In genomic region chr13:43173262-43173661, GRCm38 (mm10) we compare ENCODE assay signal across 8 mouse cellular contexts. TPM values are rescaled to one million over a fixed set of nuclear protein-coding genes. Genes with fewer than 3 reads are reported as not detected.
A peak's percentile ranks its signal among the peaks of the same experiment; 100 is the strongest.
DNase-seq lines count a peak whose midpoint lies in the region; ATAC-seq and TF ChIP-seq lines count a peak whose summit lies in the region.

No protein-coding gene starts in this region.

- H3K27me3 ChIP-seq in liver, embryonic 14.5 days (ENCODE audit: control insufficient read depth, insufficient read depth, low read length) = no peaks in the 10 kb centered on the region

- no peak overlapping the region for H3K4me3 ChIP-seq in liver, embryonic 14.5 days (ENCODE audit: insufficient read depth in 1 of 2, low read depth in 2 of 2, low read length in 2 of 2)

- H3K9ac ChIP-seq in liver, embryonic 14.5 days (replicated peaks) = no peak overlapping the region

- peaks cover 5 to 9% of the 10 kb centered on the region in 2 experiments for H3K4me1 ChIP-seq in liver, embryonic 14.5 days (replicated peaks; ENCODE audit: control insufficient read depth in 2 of 2, insufficient read depth in 2 of 2, low read length in 1 of 2)

- no peak for ATAC-seq in liver, embryonic 14.5 days (ENCODE audit: insufficient read depth)

- DNase-seq in 3T3-L1 (ENCODE audit: low read depth, low spot score) (peak; percentile 91), NIH3T3 (ENCODE audit: low read depth) (peak; percentile 86)
- peak; percentile 88 to 92 for DNase-seq in cerebellum, postnatal 10 days
- DNase-seq in gastrocnemius, postnatal 4 days (ENCODE audit: low spot score in 2 of 2) = peak; percentile 41 to 69
- peak; percentile 83 for DNase-seq in kidney, postnatal 14 days
- DNase-seq in liver, embryonic 14.5 days (ENCODE audit: low read depth in 3 of 3, low spot score in 3 of 3) = peak; percentile 39 to 60 (median 44)
- DNase-seq in ovary, postnatal 14 days (ENCODE audit: low spot score) = peak; percentile 79
- peak; percentile 61 to 83 for DNase-seq in thymus, postnatal 10 days (ENCODE audit: low spot score in 2 of 2)

- no peaks in the 10 kb centered on the region for H3K9me3 ChIP-seq in liver, embryonic 14.5 days (ENCODE audit: control insufficient read depth, low read length)

- H3K27ac ChIP-seq in liver, embryonic 14.5 days = no peak overlapping the region

- 11% methylated on average over 9 of the region's 9 CpGs for WGBS in liver, embryonic 14.5 days (ENCODE audit: insufficient replicate concordance)

- no peak for TF ChIP-seq EP300 in liver, embryonic 14.5 days (IDR thresholded peaks at IDR 0.05; ENCODE audit: low read depth)

- TF ChIP-seq CTCF in liver, embryonic 14.5 days (IDR thresholded peaks at IDR 0.05; ENCODE audit: low read depth) = peak; percentile 90

- H3K36me3 ChIP-seq in liver, embryonic 14.5 days (replicated peaks; ENCODE audit: control insufficient read depth, insufficient read depth, low read depth) = no peaks in the 10 kb centered on the region

- H3K4me2 ChIP-seq in liver, embryonic 14.5 days (ENCODE audit: low read depth) = 0 out of 2 replicates have a peak overlapping the region, but pooled peaks have one; percentile 13

RNA-seq across cellular contexts. Expression of gene Tbc1d7, which starts 2.0 kb away (rescaled TPM):
- total RNA-seq in gastrocnemius, postnatal 4 days (2021) = 10 to 100 TPM; 24.0 to 26.8 TPM
- polyA plus RNA-seq in liver, embryonic 14.5 days (2012; rRNA removed) = 2.8 and 4.7 TPM in 2 replicates
- polyA plus RNA-seq in liver, embryonic 14.5 days (2014; fragmentation: Nextera tagmentation; extraction: Ambion mirVana) = 12.6 and 14.1 TPM in 2 replicates
